Mouse (Mus musculus) neural tube, embryonic 11.5 days (tissue): ENCODE measurements around the gene Fads2. TPM values are rescaled to one million over a fixed set of nuclear protein-coding genes. Genes with fewer than 3 reads are reported as not detected.

ENCODE experiments used
- ATAC-seq: fragments of 200-750 bp; cut with Nextera tagmentation; 2 replicates; pipeline ENCODE4 v1.8.0; 2017; ENCODE audit warnings: moderate number of reproducible peaks, mild to moderate bottlenecking, moderate TSS enrichment, moderate library complexity; ENCODE audit not compliant: insufficient read depth, low FRiP score, low TSS enrichment
- DNase-seq: peaks from one replicate; pipeline ENCODE4 v3.0.0-alpha.2; 2015; ENCODE audit warnings: low spot score
- H3K27ac ChIP-seq: fragments of 300-500 bp; sonication (generic); 2 replicates; pipeline ENCODE4 v1.5.1; 2014; ENCODE audit warnings: low read depth, mild to moderate bottlenecking, low read length
- H3K27me3 ChIP-seq: fragments of 300-500 bp; sonication (generic); 2 replicates; pipeline ENCODE4 v1.6.1; 2014; ENCODE audit warnings: mild to moderate bottlenecking, low read length, mixed read lengths; ENCODE audit not compliant: control insufficient read depth, insufficient read depth
- H3K36me3 ChIP-seq: fragments of 300-500 bp; sonication (generic); 2 replicates; pipeline ENCODE4 v1.6.1; 2014; ENCODE audit warnings: mild to moderate bottlenecking, low read length, moderate library complexity, mixed read lengths; ENCODE audit not compliant: control insufficient read depth, insufficient read depth
- H3K4me1 ChIP-seq: fragments of 300-500 bp; sonication (generic); 2 replicates; pipeline ENCODE4 v1.6.1; 2014; ENCODE audit warnings: low read length, mixed read lengths; ENCODE audit not compliant: control insufficient read depth, insufficient read depth
- H3K4me2 ChIP-seq: fragments of 300-500 bp; sonication (generic); 2 replicates; pipeline ENCODE4 v1.6.1; 2014; ENCODE audit warnings: low read depth, mild to moderate bottlenecking, moderate library complexity
- H3K4me3 ChIP-seq: fragments of 300-500 bp; sonication (generic); 2 replicates; pipeline ENCODE4 v1.5.1; 2014; ENCODE audit warnings: low read depth, low read length
- H3K9ac ChIP-seq: fragments of 300-500 bp; sonication (generic); 2 replicates; pipeline ENCODE4 v1.6.1; 2014; ENCODE audit warnings: mild to moderate bottlenecking, low read length
- H3K9me3 ChIP-seq: fragments of 300-500 bp; sonication (generic); 2 replicates; pipeline ENCODE4 v1.6.1; 2016; ENCODE audit warnings: low read length; ENCODE audit not compliant: control insufficient read depth
- WGBS: fragments of 180-500 bp; shearing (Covaris S2); extraction: QIAGEN DNeasy Blood & Tissue Kit; methylation state at CpG from one replicate; pipeline ENCODE4 v1.1.7; 2014; 5-methylcytosine and 5-hydroxymethylcytosine counted together
- polyA plus RNA-seq: library from polyadenylated mRNA; unstranded; fragments of >200 nt; fragmentation: Nextera tagmentation; extraction: Ambion mirVana; gene quantifications from 2 replicates; pipeline ENCODE4 v1.2.1, GENCODE M21; 2014

Gene Fads2
- polyA plus RNA-seq, 1 experiment from 2014 or later, result 48.9 TPM

GRCm38 (mm10) chr19:10046346-10046745 lies 55.2 kb downstream of the Fads2 start:
- Histone ChIP-seq H3K4me2 (no peak overlapping the region), H3K27ac (no peak overlapping the region), H3K27me3 (no peaks in the 10 kb centered on the region), H3K4me1 (peaks cover 7% of the 10 kb centered on the region; the same call in 1 of the 2 replicates), H3K9me3 (no peaks in the 10 kb centered on the region), H3K9ac (no peak overlapping the region), H3K4me3 (no peak overlapping the region), H3K36me3 (no peaks in the 10 kb centered on the region)
- ATAC-seq, result no peak
- DNase-seq, result no peak
- 68% methylated on average over 4 of the region's 4 CpGs for WGBS

GRCm38 (mm10) chr19:10045707-10046106 lies 55.8 kb downstream of the Fads2 start:
- Histone ChIP-seq H3K4me3 (no peak overlapping the region), H3K27ac (no peak overlapping the region), H3K9me3 (no peaks in the 10 kb centered on the region), H3K9ac (no peak overlapping the region), H3K4me2 (no peak overlapping the region), H3K4me1 (peaks cover 7% of the 10 kb centered on the region; the same call in 1 of the 2 replicates), H3K27me3 (no peaks in the 10 kb centered on the region), H3K36me3 (no peaks in the 10 kb centered on the region)
- no peak for DNase-seq
- WGBS, result 84% methylated on average over 2 of the region's 2 CpGs
- ATAC-seq, result no peak

GRCm38 (mm10) chr19:10043643-10044042 lies 57.9 kb downstream of the Fads2 start:
- DNase-seq, result no peak
- H3K36me3 ChIP-seq, result no peaks in the 10 kb centered on the region
- no peaks in the 10 kb centered on the region for H3K27me3 ChIP-seq
- H3K4me3 ChIP-seq, result no peak overlapping the region
- H3K4me1 ChIP-seq, result peaks cover 7% of the 10 kb centered on the region; the same call in 1 of the 2 replicates
- H3K4me2 ChIP-seq, result no peak overlapping the region
- H3K9me3 ChIP-seq, result no peaks in the 10 kb centered on the region
- H3K9ac ChIP-seq, result no peak overlapping the region
- no peak overlapping the region for H3K27ac ChIP-seq
- no peak for ATAC-seq

GRCm38 (mm10) chr19:10042816-10043215 lies 58.7 kb downstream of the Fads2 start:
- H3K9me3 ChIP-seq, result no peaks in the 10 kb centered on the region
- no peak overlapping the region for H3K9ac ChIP-seq
- ATAC-seq, result no peak
- no peak overlapping the region for H3K4me3 ChIP-seq
- H3K36me3 ChIP-seq, result no peaks in the 10 kb centered on the region
- WGBS, result 91% methylated on average over 4 of the region's 4 CpGs
- no peak overlapping the region for H3K27ac ChIP-seq
- DNase-seq, result no peak
- no peaks in the 10 kb centered on the region for H3K27me3 ChIP-seq
- no peak overlapping the region; the same call in 1 of the 2 replicates for H3K4me2 ChIP-seq
- peaks cover 7% of the 10 kb centered on the region; the same call in 1 of the 2 replicates for H3K4me1 ChIP-seq

- Histone ChIP-seq H3K27me3 (no peaks in the 10 kb centered on the region), H3K4me3 (peak overlapping the region; percentile 59), H3K36me3 (no peaks in the 10 kb centered on the region), H3K4me1 (peaks cover 7% of the 10 kb centered on the region; the same call in 1 of the 2 replicates), H3K4me2 (peak overlapping the region; percentile 99), H3K9me3 (no peaks in the 10 kb centered on the region), H3K9ac (no peak overlapping the region; the same call in 1 of the 2 replicates), H3K27ac (no peak overlapping the region)
- DNase-seq (no peak), ATAC-seq (no peak)
- WGBS, result 62% methylated on average over 6 of the region's 6 CpGs
These were observed 59.3 kb downstream of the Fads2 start for GRCm38 (mm10) chr19:10042232-10042631.

GRCm38 (mm10) chr19:10041388-10042148 lies 60.0 kb downstream of the Fads2 start, which contains the start of gene Fads3:
Gene Fads3 (plus strand): TSS chr19:10041569.
- Histone ChIP-seq H3K27me3 (no peaks in the 10 kb centered on the region), H3K4me2 (peak within 1 kb of the TSS; percentile 99), H3K9ac (peak within 1 kb of the TSS; percentile 63), H3K9me3 (no peaks in the 10 kb centered on the region), H3K27ac (no peak within 1 kb of the TSS), H3K36me3 (no peaks in the 10 kb centered on the region), H3K4me1 (peaks cover 7% of the 10 kb centered on the region; the same call in 1 of the 2 replicates), H3K4me3 (peak within 1 kb of the TSS; percentile 59)
- WGBS, result under 1% methylated on average over 55 of the region's 69 CpGs
- ATAC-seq (peak; percentile 92), DNase-seq (peak; percentile 78)

GRCm38 (mm10) chr19:10040866-10041387 lies 60.6 kb downstream of the Fads2 start:
- DNase-seq, result no peak
- H3K27ac ChIP-seq, result no peak overlapping the region
- no peak; the same call in none of the 2 replicates for ATAC-seq
- peak overlapping the region; percentile 59 for H3K4me3 ChIP-seq
- H3K9me3 ChIP-seq, result no peaks in the 10 kb centered on the region
- H3K9ac ChIP-seq, result peak overlapping the region; percentile 63
- H3K27me3 ChIP-seq, result no peaks in the 10 kb centered on the region
- 5% methylated on average over 20 of the region's 20 CpGs for WGBS
- peak overlapping the region; percentile 99 for H3K4me2 ChIP-seq
- H3K4me1 ChIP-seq, result peaks cover 7% of the 10 kb centered on the region; the same call in 1 of the 2 replicates
- H3K36me3 ChIP-seq, result no peaks in the 10 kb centered on the region

- WGBS, result 92% methylated on average over 2 of the region's 2 CpGs
- no peak for ATAC-seq
These were observed 61.9 kb downstream of the Fads2 start for GRCm38 (mm10) chr19:10039615-10040014.

More at GRCm38 (mm10) chr19:10039615-10040014, 61.9 kb downstream of the Fads2 start:
- H3K4me1 ChIP-seq, result peaks cover 7% of the 10 kb centered on the region; the same call in 1 of the 2 replicates
- no peak overlapping the region for H3K4me3 ChIP-seq
- no peak for DNase-seq
- no peaks in the 10 kb centered on the region for H3K27me3 ChIP-seq
- H3K27ac ChIP-seq, result no peak overlapping the region
- H3K4me2 ChIP-seq, result no peak overlapping the region
- H3K9me3 ChIP-seq, result no peaks in the 10 kb centered on the region
- no peaks in the 10 kb centered on the region for H3K36me3 ChIP-seq
- H3K9ac ChIP-seq, result no peak overlapping the region
